Mouse (Mus musculus): ENCODE results near the gene Recql5. TPM values are rescaled to one million over a fixed set of nuclear protein-coding genes. Genes with fewer than 3 reads are reported as not detected.

The Recql5 gene
- polyA plus RNA-seq, 2 experiments from 2014 or later, result 12.1 to 22.5 TPM

DNA sequence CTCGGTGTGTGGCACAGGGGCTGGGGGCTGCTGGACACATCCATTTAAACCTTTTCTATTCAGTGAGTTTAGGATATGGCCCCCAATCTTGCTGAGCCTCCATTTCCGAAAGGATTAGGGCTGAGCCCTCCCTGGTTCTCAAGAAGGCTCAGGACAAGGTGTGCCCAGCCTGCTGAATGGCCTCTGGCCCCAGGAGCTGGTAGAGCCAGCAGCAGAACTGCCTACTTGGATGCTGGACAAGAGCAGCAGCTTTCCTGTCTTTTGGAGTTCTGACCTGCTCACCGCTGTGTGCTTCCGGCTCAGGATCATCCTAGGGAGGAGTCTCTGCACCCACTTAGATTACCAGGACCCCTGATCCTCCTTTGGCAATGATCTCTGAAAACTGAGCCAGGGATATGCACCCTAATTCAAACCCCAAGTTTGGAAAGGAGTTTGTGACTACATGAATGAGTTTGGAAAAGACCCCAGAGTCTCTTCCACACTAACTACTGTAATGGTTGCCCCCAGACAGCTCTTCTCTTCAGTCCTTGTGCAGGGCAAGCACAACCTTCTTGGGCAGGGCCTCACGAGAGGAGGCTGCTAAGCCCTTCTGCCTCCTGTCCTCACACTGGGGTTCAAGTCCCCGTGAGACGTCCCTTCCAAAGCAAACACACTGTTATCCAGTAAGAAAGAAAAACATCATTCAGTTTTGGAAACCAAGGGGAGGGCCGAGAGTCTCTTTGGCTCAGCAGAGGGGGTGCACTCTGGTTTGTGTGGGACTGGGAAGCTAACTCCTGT is 32.5 kb downstream of the Recql5 start:
- no peak for ATAC-seq

DNA sequence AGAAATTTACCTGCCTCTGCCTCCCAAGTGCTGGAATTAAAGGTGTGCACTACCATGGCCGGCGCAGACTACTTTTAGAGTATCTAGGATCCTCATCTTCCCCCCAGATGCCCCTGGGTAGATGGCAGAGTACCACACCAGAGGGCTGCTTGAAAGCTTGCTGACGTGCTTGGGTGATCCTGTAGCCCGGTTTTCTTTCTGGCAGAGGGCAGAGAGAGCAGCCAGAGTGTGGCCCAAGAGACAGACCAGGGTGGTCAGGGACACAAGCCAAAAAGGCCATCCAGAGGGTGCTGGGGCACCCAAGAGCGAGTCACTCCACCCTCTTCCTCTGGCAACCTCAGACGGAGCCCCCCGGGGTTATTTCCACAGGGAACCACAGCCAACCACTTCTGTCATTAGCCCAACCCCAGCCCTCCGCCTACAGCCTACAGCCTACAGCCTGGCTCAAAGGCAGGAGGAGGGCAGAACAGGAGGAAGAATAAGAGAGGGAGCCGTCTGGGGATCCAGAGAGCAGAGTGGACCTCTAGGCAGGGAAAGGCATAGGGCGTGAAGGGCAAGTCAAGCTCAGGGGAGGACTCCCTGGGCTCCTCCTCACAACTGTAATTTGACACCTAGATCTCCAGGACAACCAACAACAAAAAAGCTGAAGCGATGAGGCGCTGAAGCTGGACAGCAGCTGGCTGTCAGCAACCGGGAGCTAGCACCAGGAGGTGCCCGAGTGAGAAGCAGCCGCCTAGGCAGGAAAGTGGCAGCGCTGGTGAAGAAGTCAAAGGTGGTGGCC is 33.6 kb downstream of the Recql5 start, which contains the start of gene Smim5:
Gene Smim5 (plus strand): TSS at position 481 of the 781 bp plus-strand sequence.
- no peak for ATAC-seq

DNA sequence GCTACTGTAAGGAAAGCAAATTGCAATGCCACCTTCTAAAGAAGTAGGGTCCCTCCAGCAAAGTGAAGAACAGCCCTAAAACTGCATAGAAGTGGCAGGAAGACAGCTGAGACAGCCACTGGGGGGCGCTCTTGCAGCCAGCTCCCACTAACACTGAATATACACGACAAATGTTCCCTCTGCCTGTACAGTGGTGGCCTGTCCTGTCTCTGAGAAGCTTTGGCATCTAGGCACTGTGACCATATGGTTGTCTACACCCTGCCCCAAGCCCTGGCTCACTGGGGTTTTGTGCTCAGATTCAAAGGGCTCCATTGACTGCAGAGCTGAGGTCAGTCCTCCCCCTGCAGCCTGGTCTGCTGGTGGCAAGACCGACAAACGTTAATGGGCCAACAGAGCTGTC is 34.4 kb downstream of the Recql5 start:
- ATAC-seq, result no peak

DNA sequence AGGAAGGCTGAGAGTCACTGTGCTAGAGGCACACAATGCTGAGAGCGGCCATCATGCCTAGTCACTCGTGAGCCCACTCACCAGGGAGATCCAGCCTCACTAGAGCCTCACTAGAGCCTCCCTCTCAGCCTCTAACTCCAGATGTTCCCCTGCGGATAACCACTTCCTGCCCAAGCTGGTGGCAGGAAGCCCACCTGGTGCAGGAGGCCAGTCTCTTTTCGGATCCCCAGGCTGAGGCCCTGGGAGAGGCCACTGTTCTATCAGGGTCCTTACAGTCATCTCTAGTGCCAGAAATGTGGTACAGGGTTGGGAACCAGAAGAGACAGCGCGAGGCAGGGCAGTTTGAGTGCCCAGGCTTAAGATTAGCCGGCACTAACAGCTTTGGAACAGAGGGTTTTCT is 34.8 kb downstream of the Recql5 start:
- ATAC-seq, result peak; percentile 36

DNA sequence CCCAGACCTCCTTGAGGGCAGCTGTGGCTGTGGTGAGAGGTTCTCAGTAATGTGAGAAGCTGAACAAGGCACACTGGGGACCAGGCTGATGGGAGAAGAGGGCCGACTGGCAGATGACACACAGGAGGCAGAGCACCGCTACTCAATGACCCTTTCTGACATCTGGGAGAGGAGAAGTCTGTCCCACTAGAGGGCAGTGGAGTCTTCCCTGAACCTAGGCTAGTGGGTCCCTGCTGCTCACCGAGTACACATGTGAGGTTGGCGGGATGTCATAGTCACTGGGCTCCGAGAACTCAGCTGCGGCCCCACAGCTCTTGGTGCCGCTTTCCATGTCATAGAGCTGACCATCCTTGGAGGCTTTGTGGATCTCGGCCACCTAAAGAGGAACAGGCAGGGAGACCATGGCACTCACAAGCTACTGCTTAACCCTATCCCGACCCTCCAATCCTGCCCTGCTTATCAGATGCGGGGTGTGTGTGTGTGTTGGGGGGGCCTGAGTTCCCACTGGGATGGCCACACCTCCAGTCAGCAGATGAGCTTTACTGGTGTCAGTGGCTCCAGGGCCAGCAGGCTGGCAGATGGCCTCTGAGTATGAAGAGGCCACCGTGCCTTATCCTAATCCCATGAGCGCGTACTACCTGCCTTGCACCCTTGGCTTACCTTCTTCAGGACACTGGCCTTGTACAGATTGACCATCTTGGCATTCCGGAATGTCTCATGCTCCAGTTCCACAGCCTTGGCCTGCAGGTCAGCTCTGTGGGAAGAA is 38.3 kb downstream of the Recql5 start:
- no peak for ATAC-seq

DNA sequence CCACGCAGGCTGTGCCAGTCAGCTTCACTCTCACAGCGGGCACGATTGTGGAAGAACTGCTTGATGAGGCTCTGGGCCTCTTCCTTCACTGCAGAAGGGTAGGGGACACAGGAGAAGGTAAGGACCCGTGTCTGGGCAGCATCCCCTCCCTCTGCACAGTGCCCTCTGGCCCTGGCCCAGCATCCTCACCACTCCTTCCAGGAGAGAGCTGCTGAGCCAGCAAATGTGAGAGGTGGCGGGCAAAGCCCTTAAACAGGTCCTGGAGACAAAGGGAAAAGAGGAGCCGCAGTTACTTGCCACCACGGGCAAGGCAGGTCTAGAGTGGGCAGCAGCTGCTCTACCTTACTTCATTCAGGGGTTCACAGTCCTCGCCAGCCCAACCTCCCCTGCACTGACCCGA is 40.2 kb downstream of the Recql5 start:
- ATAC-seq, result no peak

DNA sequence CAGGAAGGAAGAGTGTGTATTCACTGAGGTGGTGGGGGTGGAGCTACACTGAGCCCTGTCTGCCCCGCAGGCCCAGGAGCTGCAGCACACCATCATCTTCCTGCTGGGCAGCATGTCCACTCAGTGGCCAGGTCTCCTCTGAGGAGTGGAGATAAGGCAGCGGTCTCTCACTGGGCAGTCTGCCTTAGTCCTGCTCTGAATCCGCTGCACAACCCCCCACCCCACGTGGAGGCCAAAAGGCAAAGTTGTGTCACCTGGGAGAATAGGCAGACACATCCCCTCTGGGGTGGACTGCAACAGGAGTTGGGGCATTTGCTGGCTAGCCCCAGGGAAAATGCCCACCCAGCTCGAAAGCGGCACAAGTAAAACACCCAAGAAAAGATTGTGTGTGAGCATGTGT is 41.1 kb downstream of the Recql5 start:
- ATAC-seq, result no peak

DNA sequence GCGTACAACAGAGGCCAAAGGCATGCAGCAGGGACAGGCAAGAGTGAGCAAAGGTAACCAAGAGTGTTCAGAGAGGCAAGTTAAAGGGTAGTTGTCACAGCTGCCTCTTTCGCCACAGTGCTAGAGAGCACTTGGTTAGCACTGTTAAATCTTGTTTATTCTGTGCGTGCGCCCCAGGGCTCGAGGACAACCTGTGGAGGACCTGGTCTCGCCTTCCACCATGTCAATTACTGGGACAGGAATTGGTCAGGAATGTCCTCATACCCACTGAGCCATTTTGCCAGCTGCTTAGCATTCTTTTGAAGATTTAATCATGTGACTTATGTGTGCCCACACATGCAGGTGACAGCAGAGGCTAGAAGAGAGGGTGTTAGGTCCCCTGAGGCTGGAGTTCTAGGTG is 44.1 kb downstream of the Recql5 start:
- ATAC-seq, result no peak

DNA sequence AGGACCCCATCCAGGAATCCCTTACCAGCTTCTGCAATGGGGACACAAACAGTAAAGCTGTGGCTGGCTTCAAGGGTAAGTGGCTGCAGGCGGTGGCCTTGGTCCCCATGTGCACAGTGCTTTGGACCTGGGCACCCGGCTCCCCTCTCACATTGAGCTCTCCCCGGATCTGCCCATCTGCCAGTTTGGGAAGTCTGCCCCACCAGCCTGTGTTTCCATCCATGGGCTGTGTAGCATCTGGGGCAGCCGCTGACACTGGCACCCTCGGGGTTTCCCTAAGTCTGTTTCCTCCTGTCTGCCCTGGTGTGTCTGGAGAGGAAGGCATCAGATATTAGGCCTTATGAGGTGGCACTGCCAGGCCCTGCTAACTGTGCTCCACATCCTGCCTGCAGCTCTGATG is 45.3 kb downstream of the Recql5 start:
- ATAC-seq, result no peak

DNA sequence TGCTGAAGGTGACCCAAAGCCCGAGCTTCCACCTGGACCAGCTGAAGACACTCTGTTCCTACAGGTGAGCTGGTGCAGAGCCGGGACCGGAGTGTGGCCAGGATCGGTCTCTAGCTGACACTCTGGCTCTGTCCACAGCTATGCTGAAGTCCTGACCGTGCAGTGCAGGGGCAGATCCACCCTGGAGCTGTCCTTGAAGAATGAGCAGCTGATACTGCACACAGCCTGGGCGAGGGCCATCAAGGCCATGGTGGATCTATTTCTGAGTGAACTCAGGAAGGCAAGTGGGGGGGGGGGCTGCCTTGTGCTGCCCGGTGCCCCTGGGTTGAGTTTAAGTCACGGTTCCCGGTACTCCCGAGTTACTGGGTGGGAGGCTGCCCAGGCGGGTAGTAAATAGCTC is 46.8 kb downstream of the Recql5 start:
- no peak for ATAC-seq

DNA sequence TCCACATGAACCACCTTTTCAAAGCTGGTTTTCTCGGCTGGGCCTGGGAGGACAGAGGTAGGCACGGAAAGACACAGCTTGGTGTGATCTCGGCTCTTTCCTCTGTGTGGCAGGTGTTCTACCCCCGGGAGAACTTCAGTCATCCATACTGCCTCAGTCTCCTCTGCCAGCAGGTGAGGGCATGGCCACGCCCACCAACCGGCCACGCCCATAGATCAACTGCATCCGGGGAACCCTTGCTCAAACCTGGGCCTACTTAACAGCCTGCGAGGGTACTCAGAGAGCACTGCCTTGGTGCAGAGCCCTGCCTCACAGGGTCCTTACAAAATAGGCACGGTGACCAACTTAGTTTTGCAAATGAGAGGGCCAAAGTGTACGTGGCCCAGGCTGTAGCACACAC is 48.0 kb downstream of the Recql5 start:
- no peak for ATAC-seq

DNA sequence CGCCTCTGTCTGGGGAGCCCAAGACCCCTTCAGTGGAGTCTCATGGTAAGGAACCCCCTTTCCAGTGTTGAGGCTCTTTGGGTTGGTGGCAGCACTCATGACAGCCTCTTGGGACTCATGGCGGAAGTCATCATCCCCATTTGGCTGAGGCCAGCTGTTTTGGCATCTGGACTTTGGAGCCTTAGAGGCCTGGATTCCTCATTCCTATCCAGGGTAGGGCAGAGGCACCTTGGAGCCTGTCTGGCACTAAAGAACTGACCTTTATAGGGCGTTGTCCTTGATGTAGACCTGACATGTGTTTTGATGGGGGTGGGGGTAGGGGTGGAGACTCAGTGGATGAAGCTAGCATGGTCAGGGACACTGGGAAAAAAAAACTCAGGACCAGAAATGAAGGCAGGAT is 48.9 kb downstream of the Recql5 start:
- ATAC-seq, result no peak

DNA sequence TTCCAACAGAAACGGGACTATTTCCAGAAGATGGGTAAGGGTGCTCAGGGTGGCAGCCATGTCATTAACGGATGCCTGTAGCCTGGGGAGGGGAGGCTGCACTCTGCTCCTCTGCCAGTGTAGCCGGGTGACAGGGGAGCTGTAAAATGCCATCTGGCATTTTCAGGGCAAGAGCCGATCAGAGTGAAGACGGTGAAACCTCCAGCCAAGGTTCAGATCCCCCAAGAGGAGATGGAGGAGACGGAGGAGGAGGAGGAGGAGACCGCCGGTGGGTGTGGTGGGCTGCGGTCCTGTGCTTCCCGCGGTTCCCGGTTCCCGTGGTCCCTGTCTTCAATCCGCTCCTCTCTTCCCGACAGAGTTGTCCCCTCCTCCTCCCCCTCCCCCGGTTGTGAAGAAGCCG is 50.0 kb downstream of the Recql5 start:
- ATAC-seq, result no peak

DNA sequence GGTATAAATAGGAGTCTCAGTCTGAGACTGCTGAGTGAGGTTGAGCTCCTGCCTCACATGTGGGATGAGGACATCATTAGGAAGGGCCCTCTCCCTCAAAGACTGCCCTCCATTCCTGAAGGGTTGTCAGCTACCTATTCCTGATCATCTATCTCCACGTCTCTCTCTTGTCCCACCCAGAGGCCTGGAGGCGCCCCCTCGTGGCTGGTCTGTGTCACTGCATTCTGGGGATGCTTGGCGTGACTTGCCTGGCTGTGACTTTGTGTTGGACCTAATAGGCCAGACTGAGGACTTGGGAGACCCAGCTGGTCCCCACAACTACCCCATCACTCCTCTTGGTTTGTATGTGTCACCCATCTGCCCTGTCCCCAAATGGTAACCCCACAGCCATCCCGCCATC is 52.3 kb downstream of the Recql5 start:
- no peak for ATAC-seq

DNA sequence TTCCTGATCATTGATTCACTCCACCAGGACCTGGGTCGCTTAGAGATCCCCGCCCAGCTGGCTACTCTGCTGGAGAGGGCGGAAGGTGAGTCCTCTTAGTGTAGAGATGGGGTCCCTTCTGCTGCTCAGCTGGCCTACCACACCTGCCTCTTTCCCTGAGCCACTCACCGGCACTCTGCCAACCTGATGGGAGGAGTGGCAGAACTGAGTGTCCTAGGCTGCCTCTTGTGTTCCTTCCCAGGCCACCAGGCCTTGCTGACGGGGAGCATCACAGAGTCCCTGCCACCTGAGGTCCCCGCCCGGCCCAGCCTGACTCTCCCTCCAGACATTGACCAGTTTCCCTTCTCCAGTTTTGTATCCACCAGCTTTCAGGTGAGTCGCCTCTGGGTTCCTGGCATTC is 55.2 kb downstream of the Recql5 start:
- ATAC-seq, result no peak

DNA sequence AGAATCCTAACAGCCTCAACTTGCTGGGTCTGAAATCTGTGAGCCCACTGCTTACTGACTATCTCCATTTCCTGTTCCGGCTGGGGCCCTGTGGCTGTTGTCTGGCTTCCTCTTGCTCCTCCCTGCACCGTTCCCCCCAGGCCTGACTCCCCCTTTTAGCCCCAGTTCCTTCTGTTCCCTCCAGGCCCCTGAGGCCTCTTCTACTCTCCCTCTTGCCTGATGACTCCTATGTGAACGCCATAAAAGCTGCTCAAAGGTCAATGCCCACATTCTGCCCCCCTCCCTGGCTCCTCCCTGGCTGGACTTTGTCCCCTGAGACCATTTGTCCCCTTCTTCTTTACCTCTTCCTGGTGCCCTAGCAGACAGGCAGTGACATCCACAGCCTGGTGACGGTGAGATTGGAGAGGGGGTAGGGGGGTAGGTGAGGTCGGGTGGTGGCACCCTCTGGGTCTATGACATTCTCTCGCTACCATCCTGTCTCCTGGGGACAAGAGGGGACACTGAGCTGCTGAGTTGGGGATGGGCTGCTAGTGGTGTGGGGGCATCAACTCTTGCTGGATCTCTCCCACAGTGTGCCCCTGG is 56.0 kb downstream of the Recql5 start:
- ATAC-seq, result no peak

DNA sequence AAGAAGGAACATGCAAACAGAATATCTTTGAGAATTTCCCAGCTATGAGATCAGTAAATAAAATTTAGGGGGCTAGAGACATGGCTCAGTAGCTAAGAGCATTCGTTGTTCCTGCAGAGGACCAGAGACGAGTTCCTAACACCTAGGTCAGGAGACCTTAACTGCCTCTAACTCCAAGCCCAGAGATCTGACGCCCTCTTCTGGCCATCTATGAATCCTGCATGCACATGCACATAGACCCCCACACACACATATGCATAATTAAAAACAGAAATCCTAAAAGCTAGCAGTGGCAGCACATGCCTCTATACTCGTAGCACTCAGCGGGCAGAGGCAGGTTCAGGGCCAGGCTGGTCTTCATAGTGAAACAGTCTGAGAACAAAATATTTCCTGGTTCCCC is 56.8 kb downstream of the Recql5 start:
- ATAC-seq, result no peak

DNA sequence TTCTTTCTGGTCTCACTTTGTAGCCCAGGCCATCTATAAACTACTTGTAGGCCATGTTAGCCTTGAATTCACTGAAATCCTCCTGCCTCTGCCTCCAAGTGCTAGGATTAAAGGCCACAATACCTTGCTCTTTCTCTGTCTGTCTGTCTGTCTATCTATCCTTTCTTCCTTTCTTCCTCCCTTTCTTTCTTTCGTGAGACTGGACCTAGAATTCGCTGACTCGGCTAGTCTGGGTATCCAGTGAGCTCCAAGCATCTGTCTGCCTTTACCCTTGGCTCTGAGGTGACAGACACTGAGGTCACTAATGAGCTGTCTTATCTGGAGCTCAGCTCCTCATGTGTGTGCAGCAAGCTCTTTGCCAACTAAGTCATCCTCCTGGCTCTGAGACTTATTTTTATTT is 57.3 kb downstream of the Recql5 start:
- no peak for ATAC-seq

DNA sequence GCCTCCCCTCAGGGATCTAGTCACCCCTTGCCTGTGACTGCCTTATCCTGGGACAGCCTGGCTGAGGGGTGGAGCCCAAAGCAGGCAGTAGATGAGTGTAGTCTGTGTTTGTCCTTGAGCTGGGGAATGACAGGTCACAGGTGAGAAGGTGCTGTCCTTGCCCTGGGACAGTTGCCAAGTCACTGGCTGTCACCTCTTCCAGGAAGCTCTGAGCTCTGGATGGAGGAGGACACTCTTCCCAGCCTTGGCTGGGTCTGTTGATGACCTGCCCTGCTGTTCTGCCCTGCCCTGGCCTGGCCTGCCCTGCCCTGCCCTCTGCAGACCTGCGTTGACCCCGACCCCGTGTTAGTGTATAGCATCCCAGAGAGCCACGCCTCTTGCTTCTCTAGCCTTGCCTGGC is 60.8 kb downstream of the Recql5 start:
- ATAC-seq, result no peak

DNA sequence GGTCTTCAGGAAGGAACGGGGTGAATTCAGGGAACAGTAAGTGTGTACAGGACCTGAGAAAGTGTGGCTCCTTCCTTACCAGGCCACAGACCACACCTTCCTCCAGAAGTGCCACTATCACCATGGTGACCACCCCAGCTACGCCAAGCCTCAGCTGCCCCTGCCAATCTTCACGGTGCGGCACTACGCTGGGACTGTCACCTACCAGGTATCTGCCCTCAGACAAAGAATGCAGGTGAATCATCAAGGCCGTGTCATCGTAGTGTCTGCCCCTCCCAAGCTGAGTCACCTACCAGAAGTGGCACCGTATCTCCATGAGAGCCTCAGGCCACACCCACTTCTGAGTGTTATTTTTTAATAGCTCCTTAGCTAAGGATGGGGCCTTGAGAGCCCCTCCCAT is 63.9 kb downstream of the Recql5 start:
- no peak for ATAC-seq

DNA sequence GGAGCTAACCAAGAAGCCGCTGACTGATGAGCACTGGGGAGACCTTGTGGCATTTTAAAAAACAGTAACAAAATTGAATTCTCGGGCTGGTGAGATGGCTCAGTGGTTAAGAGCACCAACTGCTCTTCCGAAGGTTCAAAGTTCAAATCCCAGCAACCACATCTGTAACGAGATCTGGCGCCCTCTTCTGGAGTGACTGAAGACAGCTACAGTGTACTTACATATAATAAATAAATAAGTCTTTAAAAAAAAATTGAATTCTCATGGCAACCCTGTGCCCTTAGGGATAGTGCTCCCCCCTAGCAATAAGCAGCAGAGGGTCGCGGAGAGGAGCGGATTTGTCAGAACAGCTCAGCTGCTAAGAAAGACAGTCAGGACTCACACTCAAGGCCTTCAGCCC is 69.4 kb downstream of the Recql5 start:
- no peak for ATAC-seq

DNA sequence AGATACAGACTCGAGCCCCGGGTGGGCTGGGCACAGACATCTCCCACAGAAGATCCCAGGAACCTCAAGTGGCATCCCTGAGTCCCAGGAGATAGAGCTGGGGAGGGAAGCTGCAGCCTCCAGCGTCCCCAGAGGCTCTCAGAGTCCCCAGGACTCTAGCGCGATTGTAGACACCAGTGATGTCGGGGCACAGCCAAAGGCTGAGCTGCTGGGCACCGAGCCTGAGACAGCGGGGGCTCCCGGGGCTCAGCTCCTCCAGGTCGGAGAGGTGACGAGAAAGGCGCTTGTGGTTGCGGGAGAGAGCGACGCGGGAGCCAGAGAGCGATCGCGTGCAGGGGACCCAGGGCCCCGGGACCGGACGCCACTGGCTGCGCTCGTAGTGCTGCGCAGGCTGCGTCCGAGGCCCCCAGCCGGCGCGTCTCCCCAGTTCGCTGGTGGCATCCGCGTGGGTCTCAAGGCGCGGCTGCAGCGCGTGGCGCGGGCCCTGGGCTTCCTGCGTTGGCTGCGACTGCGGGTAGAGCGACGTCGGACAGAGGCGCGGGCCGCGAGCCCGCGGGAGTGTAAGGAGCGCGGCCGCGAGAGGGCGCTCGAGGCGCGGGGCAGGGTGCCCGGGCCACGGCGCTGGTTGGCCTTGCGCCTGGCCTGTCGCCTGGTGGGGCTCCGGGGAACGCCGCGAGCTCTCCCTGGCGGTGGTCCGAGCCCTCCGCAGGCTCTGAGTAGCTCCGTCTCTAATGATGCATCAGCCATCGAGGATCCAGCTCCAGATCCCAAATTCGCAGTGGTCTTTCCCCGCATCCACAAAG is 73.9 kb downstream of the Recql5 start:
- ATAC-seq, result peak; percentile 76
